Mouse (Mus musculus): ENCODE data around the gene Plekhm3. TPM values are rescaled to one million over a fixed set of nuclear protein-coding genes. Genes with fewer than 3 reads are reported as not detected.
A peak's percentile ranks its signal among the peaks of the same experiment; 100 is the strongest.

Plekhm3 gene
- total and polyA plus RNA-seq, 2 experiments from 2014 or later: 3.5 to 12.4 TPM

- DNase-seq (ENCODE audit: low spot score) (no peak), ATAC-seq (ENCODE audit: insufficient read depth, low read depth) (no peak)
- TF ChIP-seq EP300 (IDR thresholded peaks at IDR 0.05; ENCODE audit: low read depth) (no peak), CTCF (IDR thresholded peaks at IDR 0.05; ENCODE audit: low read depth) (no peak)
- Histone ChIP-seq H3K27me3 (ENCODE audit: control insufficient read depth, insufficient read depth, low read length) (no peaks in the 10 kb centered on the region), H3K9me3 (replicated peaks; ENCODE audit: control insufficient read depth, low read length) (no peaks in the 10 kb centered on the region), H3K4me3 (ENCODE audit: low read depth, low read length) (no peak overlapping the region), H3K27ac (ENCODE audit: low read depth) (no peak overlapping the region), H3K4me1 (ENCODE audit: control insufficient read depth, insufficient read depth) (peaks cover 22% of the 10 kb centered on the region), H3K36me3 (replicated peaks; ENCODE audit: control insufficient read depth, insufficient read depth, low read length) (no peaks in the 10 kb centered on the region), H3K9ac (replicated peaks; ENCODE audit: low read depth, low read length) (no peak overlapping the region), H3K4me2 (ENCODE audit: low read depth, low read length) (no peak overlapping the region)
- 97% methylated on average over 3 of the region's 3 CpGs for WGBS
Measured at GRCm38 (mm10) chr1:64950271-64950670, 6.4 kb downstream of the Plekhm3 start.

- peaks cover 23% of the 10 kb centered on the region for H3K4me1 ChIP-seq (ENCODE audit: control insufficient read depth, insufficient read depth)
- H3K27me3 ChIP-seq (ENCODE audit: control insufficient read depth, insufficient read depth, low read length): no peaks in the 10 kb centered on the region
- no peaks in the 10 kb centered on the region for H3K36me3 ChIP-seq (replicated peaks; ENCODE audit: control insufficient read depth, insufficient read depth, low read length)
- no peak overlapping the region for H3K4me3 ChIP-seq (ENCODE audit: low read depth, low read length)
- H3K9me3 ChIP-seq (replicated peaks; ENCODE audit: control insufficient read depth, low read length): no peaks in the 10 kb centered on the region
- H3K9ac ChIP-seq (replicated peaks; ENCODE audit: low read depth, low read length): no peak overlapping the region
- TF ChIP-seq CTCF (IDR thresholded peaks at IDR 0.05; ENCODE audit: low read depth): no peak
- TF ChIP-seq EP300 (IDR thresholded peaks at IDR 0.05; ENCODE audit: low read depth): no peak
- DNase-seq (ENCODE audit: low spot score) (no peak), ATAC-seq (ENCODE audit: insufficient read depth, low read depth) (no peak)
- no peak overlapping the region for H3K4me2 ChIP-seq (ENCODE audit: low read depth, low read length)
- no peak overlapping the region for H3K27ac ChIP-seq (ENCODE audit: low read depth)
- 33% methylated on average over 8 of the region's 8 CpGs for WGBS
Measured at GRCm38 (mm10) chr1:64949377-64949776, 7.2 kb downstream of the Plekhm3 start.

GRCm38 (mm10) chr1:64946106-64946505 is 10.5 kb downstream of the Plekhm3 start:
- no peak for TF ChIP-seq EP300 (IDR thresholded peaks at IDR 0.05; ENCODE audit: low read depth)
- no peak for TF ChIP-seq CTCF (IDR thresholded peaks at IDR 0.05; ENCODE audit: low read depth)
- ATAC-seq (ENCODE audit: insufficient read depth, low read depth): peak; percentile 47; the same call in 1 of the 2 replicates
- H3K27ac ChIP-seq (ENCODE audit: low read depth): 0 out of 2 replicates have a peak overlapping the region, but pooled peaks have one; percentile 25

GRCm38 (mm10) chr1:64945214-64945785 is 11.3 kb downstream of the Plekhm3 start:
- no peak overlapping the region for H3K9ac ChIP-seq (replicated peaks; ENCODE audit: low read depth, low read length)
- TF ChIP-seq CTCF (IDR thresholded peaks at IDR 0.05; ENCODE audit: low read depth) (no peak), EP300 (IDR thresholded peaks at IDR 0.05; ENCODE audit: low read depth) (no peak)
- H3K36me3 ChIP-seq (replicated peaks; ENCODE audit: control insufficient read depth, insufficient read depth, low read length): no peaks in the 10 kb centered on the region
- H3K9me3 ChIP-seq (replicated peaks; ENCODE audit: control insufficient read depth, low read length): 0 out of 2 replicates have a peak, but pooled peaks cover 3% of the 10 kb centered on the region
- no peaks in the 10 kb centered on the region for H3K27me3 ChIP-seq (ENCODE audit: control insufficient read depth, insufficient read depth, low read length)
- H3K4me1 ChIP-seq (ENCODE audit: control insufficient read depth, insufficient read depth): peaks cover 23% of the 10 kb centered on the region
- H3K4me3 ChIP-seq (ENCODE audit: low read depth, low read length): no peak overlapping the region
- no peak overlapping the region for H3K27ac ChIP-seq (ENCODE audit: low read depth)
- no peak for ATAC-seq (ENCODE audit: insufficient read depth, low read depth)
- no peak overlapping the region for H3K4me2 ChIP-seq (ENCODE audit: low read depth, low read length)
- no peak for DNase-seq (ENCODE audit: low spot score)
- WGBS: 48% methylated on average over 9 of the region's 9 CpGs

More at GRCm38 (mm10) chr1:64946106-64946505, 10.5 kb downstream of the Plekhm3 start:
- H3K4me3 ChIP-seq (ENCODE audit: low read depth, low read length): no peak overlapping the region
- no peak overlapping the region for H3K9ac ChIP-seq (replicated peaks; ENCODE audit: low read depth, low read length)
- DNase-seq (ENCODE audit: low spot score): no peak
- H3K27me3 ChIP-seq (ENCODE audit: control insufficient read depth, insufficient read depth, low read length): no peaks in the 10 kb centered on the region
- WGBS: 11% methylated on average over 4 of the region's 4 CpGs
- H3K36me3 ChIP-seq (replicated peaks; ENCODE audit: control insufficient read depth, insufficient read depth, low read length): no peaks in the 10 kb centered on the region
- peaks cover 23% of the 10 kb centered on the region for H3K4me1 ChIP-seq (ENCODE audit: control insufficient read depth, insufficient read depth)
- no peak overlapping the region for H3K4me2 ChIP-seq (ENCODE audit: low read depth, low read length)
- H3K9me3 ChIP-seq (replicated peaks; ENCODE audit: control insufficient read depth, low read length): 0 out of 2 replicates have a peak, but pooled peaks cover 3% of the 10 kb centered on the region

- ATAC-seq (ENCODE audit: insufficient read depth, low read depth) (no peak), DNase-seq (ENCODE audit: low spot score) (no peak)
- H3K9ac ChIP-seq (replicated peaks; ENCODE audit: low read depth, low read length): no peak overlapping the region
- H3K4me2 ChIP-seq (ENCODE audit: low read depth, low read length): no peak overlapping the region
- H3K4me3 ChIP-seq (ENCODE audit: low read depth, low read length): no peak overlapping the region
- 58% methylated on average over 2 of the region's 2 CpGs for WGBS
- H3K4me1 ChIP-seq (ENCODE audit: control insufficient read depth, insufficient read depth): peaks cover 18% of the 10 kb centered on the region
- TF ChIP-seq EP300 (IDR thresholded peaks at IDR 0.05; ENCODE audit: low read depth): no peak
- no peak overlapping the region for H3K27ac ChIP-seq (ENCODE audit: low read depth)
- H3K9me3 ChIP-seq (replicated peaks; ENCODE audit: control insufficient read depth, low read length): 0 out of 2 replicates have a peak, but pooled peaks cover 3% of the 10 kb centered on the region
- H3K27me3 ChIP-seq (ENCODE audit: control insufficient read depth, insufficient read depth, low read length): no peaks in the 10 kb centered on the region
- H3K36me3 ChIP-seq (replicated peaks; ENCODE audit: control insufficient read depth, insufficient read depth, low read length): no peaks in the 10 kb centered on the region
Measured at GRCm38 (mm10) chr1:64944746-64945145, 11.9 kb downstream of the Plekhm3 start.

Measured in heart, postnatal 0 days (tissue).